Mouse (Mus musculus): ENCODE results near the gene Rbm42. TPM values are rescaled to one million over a fixed set of nuclear protein-coding genes. Genes with fewer than 3 reads are reported as not detected.

Gene Rbm42
- total RNA-seq (2014; fragmentation: Nextera tagmentation) = 45.7 and 57.1 TPM in 2 replicates
- 38.3 and 48.0 TPM in 2 replicates for total RNA-seq (2017)

DNA sequence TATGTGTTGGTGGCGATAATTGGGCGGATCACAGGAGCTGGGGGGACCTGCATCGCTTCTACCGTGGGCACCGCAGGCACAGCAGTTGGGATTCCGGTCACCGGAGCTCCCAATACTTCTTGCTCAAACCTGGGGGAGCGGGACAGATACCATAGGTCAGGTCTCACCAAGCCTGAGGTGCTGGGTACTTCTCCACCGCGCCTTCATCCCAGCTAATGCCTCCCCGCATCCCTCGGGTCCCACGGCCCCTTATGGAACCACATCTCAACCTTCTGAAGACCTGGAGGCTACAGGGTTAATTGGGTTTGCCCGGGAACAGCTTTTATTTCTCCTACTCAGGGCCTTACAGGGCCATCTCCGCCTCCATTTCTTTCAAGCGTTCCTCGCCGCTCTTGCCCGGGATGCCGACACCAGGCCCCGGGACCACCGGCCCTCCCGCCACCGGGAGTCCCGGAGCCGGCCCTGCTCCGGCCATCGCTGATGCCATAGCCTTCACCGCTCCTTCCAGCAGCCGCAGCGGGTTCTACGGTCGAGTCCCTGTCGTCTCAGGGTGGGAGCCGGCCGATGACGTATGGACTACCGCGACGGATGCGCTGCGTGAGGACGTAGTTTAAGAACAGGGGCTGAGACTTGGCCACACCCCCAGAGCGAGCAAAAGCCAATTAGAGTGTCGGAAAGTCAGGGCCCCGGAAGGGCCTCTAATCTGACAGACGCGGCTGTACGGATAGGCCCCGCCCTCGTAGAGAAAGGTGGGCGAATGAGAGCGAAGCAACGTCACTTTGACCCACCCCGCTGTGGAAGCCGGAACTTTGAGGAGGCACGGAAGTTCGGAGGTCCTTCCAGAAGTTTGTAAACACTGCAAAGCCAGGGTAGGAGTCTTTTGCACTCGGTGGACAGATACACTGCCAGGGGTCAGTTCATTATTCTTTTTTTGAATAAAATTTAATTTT is at the start of gene Rbm42:
Gene Rbm42, minus strand, starts transcription at position 727 of the 950 bp plus-strand sequence.
- ATAC-seq (replicated peaks; ENCODE audit: poor library complexity, severe bottlenecking) = peak; percentile 98

GRCm38 (mm10) chr7:30698589-30698988 is 48.5 kb upstream of the Rbm42 start, which contains the start of gene 2200002J24Rik:
Gene 2200002J24Rik (plus strand): TSS chr7:30698926.
- peak; percentile 74 for ATAC-seq (replicated peaks; ENCODE audit: poor library complexity, severe bottlenecking)

- ATAC-seq (replicated peaks; ENCODE audit: poor library complexity, severe bottlenecking) = peak; percentile 100
These were observed 48.0 kb upstream of the Rbm42 start for GRCm38 (mm10) chr7:30698101-30698500.

DNA sequence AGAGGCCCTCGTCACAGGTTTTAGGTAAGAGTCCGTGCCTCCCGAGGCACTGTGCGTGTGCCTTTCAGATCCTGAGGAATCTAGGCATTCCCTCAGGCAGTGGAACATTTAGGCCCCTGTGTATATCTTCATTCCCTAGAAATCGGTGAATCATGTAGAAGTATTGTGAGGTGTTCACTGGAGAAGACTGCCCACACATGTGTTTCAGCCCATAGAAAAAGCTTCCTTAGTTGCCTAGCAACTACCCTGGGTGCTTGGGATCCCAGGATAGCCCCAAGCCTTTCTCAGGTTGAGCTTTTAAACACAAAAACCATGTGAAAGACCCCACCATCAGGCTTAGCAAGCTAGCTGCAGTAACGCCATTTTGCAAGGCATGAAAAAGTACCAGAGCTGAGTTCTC is 38.2 kb upstream of the Rbm42 start:
- ATAC-seq (replicated peaks; ENCODE audit: poor library complexity, severe bottlenecking) = no peak

DNA sequence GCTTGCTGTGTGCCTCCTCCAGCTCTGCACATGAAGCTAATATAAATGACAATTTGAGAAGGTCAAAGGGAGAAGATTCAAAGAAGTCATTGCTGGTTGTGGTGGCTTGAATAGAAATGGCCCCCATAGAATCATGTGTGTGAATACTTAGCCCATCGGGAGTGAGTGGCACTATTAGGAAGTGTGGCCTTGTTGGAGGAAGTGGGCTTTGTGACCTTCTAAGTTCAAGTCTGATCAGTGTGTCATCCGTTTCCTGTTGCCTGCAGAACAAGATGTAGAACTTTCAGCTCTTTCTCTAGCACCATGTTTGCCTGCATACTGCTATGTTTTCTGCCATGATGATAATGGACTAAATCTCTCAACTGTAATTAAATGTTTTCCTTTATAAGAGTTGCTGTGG is 33.3 kb upstream of the Rbm42 start:
- ATAC-seq (replicated peaks; ENCODE audit: poor library complexity, severe bottlenecking) = peak; percentile 79

DNA sequence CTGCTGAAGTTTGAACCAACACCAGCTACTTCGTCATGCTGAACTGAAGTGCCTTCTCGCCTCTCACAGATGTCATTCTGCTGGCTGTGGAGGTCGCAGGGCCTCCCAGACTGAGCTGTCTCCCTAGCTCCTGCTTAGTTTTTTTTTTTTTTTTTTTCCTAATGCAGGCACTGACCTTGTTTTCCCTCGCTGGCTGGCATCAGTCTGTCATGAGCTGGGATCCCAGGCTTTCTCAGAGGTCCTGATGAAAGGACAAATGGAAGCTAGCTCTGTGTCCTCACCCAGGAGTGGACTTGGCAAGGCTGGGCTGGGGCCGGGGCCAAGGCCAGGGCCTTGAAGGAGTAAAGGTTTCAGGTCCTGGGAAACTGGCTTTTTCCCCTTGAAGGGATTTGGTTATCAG is 31.8 kb upstream of the Rbm42 start:
- no peak for ATAC-seq (replicated peaks; ENCODE audit: poor library complexity, severe bottlenecking)

GRCm38 (mm10) chr7:30678263-30678975 is 28.3 kb upstream of the Rbm42 start:
- ATAC-seq (replicated peaks; ENCODE audit: poor library complexity, severe bottlenecking) = no peak

GRCm38 (mm10) chr7:30671480-30671879 is 21.4 kb upstream of the Rbm42 start, which contains the start of gene Pmis2:
Gene Pmis2 (minus strand): TSS chr7:30671605.
- ATAC-seq (replicated peaks; ENCODE audit: poor library complexity, severe bottlenecking) = no peak

DNA sequence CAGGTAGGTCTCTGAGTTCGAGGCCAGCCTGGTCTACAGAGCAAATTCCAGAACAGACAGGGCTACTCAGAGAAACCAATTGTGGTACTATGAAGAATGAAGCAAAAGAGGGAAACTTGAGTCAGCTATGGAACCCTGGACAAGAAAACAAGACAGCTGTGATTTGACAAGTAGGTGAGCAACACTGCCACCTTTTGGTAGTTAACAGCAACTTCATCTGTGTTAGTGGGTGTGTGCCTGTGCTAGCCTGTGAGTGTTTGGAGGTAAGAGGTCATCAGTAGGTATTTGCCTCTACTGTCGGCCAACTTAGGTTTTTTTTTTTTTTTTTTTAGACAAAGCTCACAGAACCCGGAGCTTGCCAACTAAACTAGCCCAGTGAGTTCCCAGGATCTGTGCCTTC is 19.1 kb upstream of the Rbm42 start:
- peak; percentile 64 for ATAC-seq (replicated peaks; ENCODE audit: poor library complexity, severe bottlenecking)

DNA sequence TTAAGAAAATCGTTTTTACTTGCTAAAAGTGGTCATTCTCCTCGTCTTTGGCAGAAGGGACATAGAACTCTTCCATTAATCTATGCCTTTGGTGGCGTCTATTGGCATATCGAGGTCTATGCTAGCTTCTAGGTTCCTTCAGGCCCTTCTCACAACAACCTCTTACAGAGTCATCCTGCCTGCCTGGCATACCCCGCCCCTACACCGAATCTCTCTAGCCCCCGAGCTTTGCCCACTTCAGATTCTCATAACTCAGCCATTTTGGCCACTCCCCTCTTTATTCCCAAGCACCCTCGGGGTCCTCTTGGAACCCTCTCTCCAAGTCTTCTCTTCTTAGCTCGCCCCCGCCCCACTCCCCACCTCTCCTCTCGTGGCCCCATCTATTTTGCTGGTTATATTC is 15.2 kb upstream of the Rbm42 start:
- ATAC-seq (replicated peaks; ENCODE audit: poor library complexity, severe bottlenecking) = peak; percentile 15; the same call in 1 of the 2 replicates

GRCm38 (mm10) chr7:30664529-30665200 is 14.5 kb upstream of the Rbm42 start, which contains the start of gene Haus5:
Gene Haus5 (minus strand): TSS chr7:30664994.
- peak; percentile 99 for ATAC-seq (replicated peaks; ENCODE audit: poor library complexity, severe bottlenecking)

DNA sequence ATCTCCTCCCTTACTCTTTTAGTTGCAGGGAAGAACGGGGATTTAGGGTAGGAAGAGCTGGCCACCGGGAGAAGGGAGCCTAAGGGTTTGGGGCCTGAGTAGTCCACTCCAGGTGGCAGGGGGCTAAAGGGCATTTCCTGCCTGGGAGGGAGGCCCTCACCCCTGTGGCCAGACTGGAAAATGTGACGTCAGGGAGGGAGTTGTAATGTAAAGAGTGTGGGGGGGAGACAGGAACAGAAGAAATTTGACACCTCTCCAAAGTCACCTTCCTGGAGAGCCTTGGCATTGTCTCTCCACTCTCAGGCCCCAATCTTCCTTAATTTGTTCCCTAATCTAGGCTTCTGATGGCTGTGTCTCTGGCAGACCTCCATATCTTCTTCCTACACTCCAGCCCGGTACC is 11.0 kb downstream of the Rbm42 start:
- ATAC-seq (replicated peaks; ENCODE audit: poor library complexity, severe bottlenecking) = no peak

- 0 out of 2 replicates have a peak, but pooled peaks have one; percentile 20 for ATAC-seq (replicated peaks; ENCODE audit: poor library complexity, severe bottlenecking)
These were observed 13.7 kb downstream of the Rbm42 start for GRCm38 (mm10) chr7:30636395-30636794.

- no peak for ATAC-seq (replicated peaks; ENCODE audit: poor library complexity, severe bottlenecking)
These were observed 14.4 kb downstream of the Rbm42 start, which contains the start of gene Etv2 for GRCm38 (mm10) chr7:30635752-30636151. Gene Etv2 (minus strand): TSS chr7:30635852.

DNA sequence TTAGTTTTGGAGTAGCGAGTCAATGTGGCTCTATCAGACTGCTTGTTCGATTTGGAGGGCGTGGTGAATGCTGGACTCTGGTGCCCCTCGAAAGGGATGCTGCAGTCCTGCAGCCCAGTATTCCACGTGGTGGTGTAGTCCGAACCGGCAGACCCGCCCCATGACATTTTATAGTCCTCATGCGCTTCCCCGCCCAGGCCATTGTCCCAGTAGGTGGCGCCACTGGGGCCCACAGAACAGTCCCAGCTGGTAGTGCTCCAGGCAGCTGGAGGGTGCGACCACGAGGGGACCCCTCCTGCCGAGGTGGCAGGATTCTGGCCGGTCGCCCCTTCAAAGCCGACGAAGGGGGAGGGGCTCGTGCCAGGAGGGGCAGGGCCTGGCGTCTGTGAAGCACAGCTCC is 15.5 kb downstream of the Rbm42 start:
- ATAC-seq (replicated peaks; ENCODE audit: poor library complexity, severe bottlenecking) = peak; percentile 85

GRCm38 (mm10) chr7:30633762-30634412 is 16.2 kb downstream of the Rbm42 start:
- ATAC-seq (replicated peaks; ENCODE audit: poor library complexity, severe bottlenecking) = peak; percentile 7; the same call in 1 of the 2 replicates

- no peak for ATAC-seq (replicated peaks; ENCODE audit: poor library complexity, severe bottlenecking)
These were observed 21.1 kb downstream of the Rbm42 start for GRCm38 (mm10) chr7:30629013-30629412.

DNA sequence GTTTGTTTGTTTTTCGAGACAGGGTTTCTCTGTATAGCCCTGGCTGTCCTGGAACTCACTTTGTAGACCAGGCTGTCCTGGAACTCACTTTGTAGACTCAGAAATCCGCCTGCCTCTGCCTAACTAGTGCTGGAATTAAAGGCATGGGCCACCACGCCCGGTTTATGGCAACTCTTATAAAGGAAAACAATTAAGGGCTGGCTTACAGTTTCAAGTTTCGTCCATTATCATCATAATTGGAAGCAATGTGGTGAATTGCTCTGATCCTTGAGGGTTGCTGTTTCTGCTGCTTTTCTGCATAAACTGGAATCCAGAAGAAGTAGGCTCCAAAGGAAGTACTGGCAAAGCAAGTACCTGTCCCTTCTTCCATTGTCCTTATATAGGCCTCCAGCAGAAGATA is 23.5 kb downstream of the Rbm42 start:
- ATAC-seq (replicated peaks; ENCODE audit: poor library complexity, severe bottlenecking) = no peak

- peak; percentile 98 for ATAC-seq (replicated peaks; ENCODE audit: poor library complexity, severe bottlenecking)
These were observed 24.4 kb downstream of the Rbm42 start, which contains the start of gene Cox6b1 for GRCm38 (mm10) chr7:30625530-30626384. Gene Cox6b1 (minus strand): TSS chr7:30626151.

All from granulocyte monocyte progenitor cell, adult 5-6 weeks (primary cell).